Mouse (Mus musculus) liver, postnatal 0 days (tissue): ENCODE measurements around the gene Il1r1.

Experiments used
- CTCF ChIP-seq: sonication (generic); IDR thresholded peaks from 2 replicates; pipeline ENCODE4 v1.5.1; 2016; ENCODE audit warnings: antibody characterized with exemption, low read depth
- EP300 ChIP-seq: IDR thresholded peaks from 2 replicates; pipeline ENCODE4 v1.6.1; 2016; ENCODE audit warnings: antibody characterized with exemption, low read depth, mild to moderate bottlenecking

- no peak for TF ChIP-seq EP300
- TF ChIP-seq CTCF = no peak
Measured at GRCm38 (mm10) chr1:40321824-40322223, 96.9 kb downstream of the Il1r1 start.
